Mouse (Mus musculus) bone marrow macrophage, adult 2 months (primary cell): ENCODE results near the gene Ssbp2.

Experiments used
- CTCF ChIP-seq: IDR thresholded peaks from 2 replicates; pipeline ENCODE4 v1.5.1; 2012; ENCODE audit warnings: low read depth, mild to moderate bottlenecking, low read length, moderate library complexity
- POLR2A ChIP-seq: IDR thresholded peaks from 2 replicates; pipeline ENCODE4 v1.6.1; 2012; ENCODE audit warnings: mild to moderate bottlenecking, low read depth, low read length, borderline replicate concordance

DNA sequence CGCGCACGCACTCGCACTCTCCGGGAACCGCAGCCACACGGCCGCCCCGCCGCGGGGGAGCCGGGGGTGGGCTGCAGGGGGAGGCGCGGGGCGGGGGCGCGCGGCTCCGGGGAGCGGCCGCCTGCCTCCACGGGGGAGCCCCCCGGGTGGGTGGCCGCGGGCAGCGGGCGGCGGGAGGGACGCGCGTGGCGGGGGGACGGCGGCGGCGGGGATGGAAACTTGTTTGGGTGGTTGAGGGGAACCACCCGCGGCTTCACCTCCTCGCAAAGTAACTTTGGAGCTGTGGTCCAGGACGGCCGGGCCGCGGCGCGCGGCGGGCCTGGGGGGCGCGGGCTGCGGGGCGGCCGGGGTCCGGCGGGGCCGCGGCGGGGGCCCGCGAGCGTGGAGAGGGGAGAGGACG is 1.2 kb downstream of the Ssbp2 start:
- no peak for TF ChIP-seq CTCF
- TF ChIP-seq POLR2A, result no peak
